Mouse (Mus musculus) neural tube, embryonic 11.5 days (tissue): Measurements from ENCODE around the gene Vmn2r110. TPM values are rescaled to one million over a fixed set of nuclear protein-coding genes. Genes with fewer than 3 reads are reported as not detected.

Experiments
- ATAC-seq: fragments of 200-750 bp; cut with Nextera tagmentation; 2 replicates; pipeline ENCODE4 v1.8.0; 2017; ENCODE audit warnings: moderate number of reproducible peaks, mild to moderate bottlenecking, moderate TSS enrichment, moderate library complexity; ENCODE audit not compliant: insufficient read depth, low FRiP score, low TSS enrichment
- DNase-seq: peaks from one replicate; pipeline ENCODE4 v3.0.0-alpha.2; 2015; ENCODE audit warnings: low spot score
- H3K27ac ChIP-seq: fragments of 300-500 bp; sonication (generic); 2 replicates; pipeline ENCODE4 v1.5.1; 2014; ENCODE audit warnings: low read depth, mild to moderate bottlenecking, low read length
- H3K27me3 ChIP-seq: fragments of 300-500 bp; sonication (generic); 2 replicates; pipeline ENCODE4 v1.6.1; 2014; ENCODE audit warnings: mild to moderate bottlenecking, low read length, mixed read lengths; ENCODE audit not compliant: control insufficient read depth, insufficient read depth
- H3K36me3 ChIP-seq: fragments of 300-500 bp; sonication (generic); 2 replicates; pipeline ENCODE4 v1.6.1; 2014; ENCODE audit warnings: mild to moderate bottlenecking, low read length, moderate library complexity, mixed read lengths; ENCODE audit not compliant: control insufficient read depth, insufficient read depth
- H3K4me1 ChIP-seq: fragments of 300-500 bp; sonication (generic); 2 replicates; pipeline ENCODE4 v1.6.1; 2014; ENCODE audit warnings: low read length, mixed read lengths; ENCODE audit not compliant: control insufficient read depth, insufficient read depth
- H3K4me2 ChIP-seq: fragments of 300-500 bp; sonication (generic); 2 replicates; pipeline ENCODE4 v1.6.1; 2014; ENCODE audit warnings: low read depth, mild to moderate bottlenecking, moderate library complexity
- H3K4me3 ChIP-seq: fragments of 300-500 bp; sonication (generic); 2 replicates; pipeline ENCODE4 v1.5.1; 2014; ENCODE audit warnings: low read depth, low read length
- H3K9ac ChIP-seq: fragments of 300-500 bp; sonication (generic); 2 replicates; pipeline ENCODE4 v1.6.1; 2014; ENCODE audit warnings: mild to moderate bottlenecking, low read length
- H3K9me3 ChIP-seq: fragments of 300-500 bp; sonication (generic); 2 replicates; pipeline ENCODE4 v1.6.1; 2016; ENCODE audit warnings: low read length; ENCODE audit not compliant: control insufficient read depth
- WGBS: fragments of 180-500 bp; shearing (Covaris S2); extraction: QIAGEN DNeasy Blood & Tissue Kit; methylation state at CpG from one replicate; pipeline ENCODE4 v1.1.7; 2014; 5-methylcytosine and 5-hydroxymethylcytosine counted together
- polyA plus RNA-seq: library from polyadenylated mRNA; unstranded; fragments of >200 nt; fragmentation: Nextera tagmentation; extraction: Ambion mirVana; gene quantifications from 2 replicates; pipeline ENCODE4 v1.2.1, GENCODE M21; 2014

Gene Vmn2r110
- 0.04 and 0.05 TPM in 2 replicates for polyA plus RNA-seq

- no peak for ATAC-seq
- no peak within 1 kb of the TSS for H3K4me3 ChIP-seq
- H3K9ac ChIP-seq: no peak within 1 kb of the TSS
- no peaks in the 10 kb centered on the region for H3K27me3 ChIP-seq
- no peaks in the 10 kb centered on the region for H3K4me1 ChIP-seq
- no peak within 1 kb of the TSS for H3K27ac ChIP-seq
- 46% methylated on average over 1 of the region's 1 CpGs for WGBS
- no peaks in the 10 kb centered on the region for H3K36me3 ChIP-seq
- no peak for DNase-seq
- no peaks in the 10 kb centered on the region for H3K9me3 ChIP-seq
- no peak within 1 kb of the TSS for H3K4me2 ChIP-seq
These were observed at the start of gene Vmn2r110 for GRCm38 (mm10) chr17:20596323-20596722. Gene Vmn2r110 (minus strand): TSS chr17:20596423.

- Histone ChIP-seq H3K4me3 (no peak within 1 kb of the TSS), H3K27me3 (no peaks in the 10 kb centered on the region), H3K9me3 (peaks cover 5% of the 10 kb centered on the region; the same call in 1 of the 2 replicates), H3K4me1 (no peaks in the 10 kb centered on the region), H3K9ac (no peak within 1 kb of the TSS), H3K4me2 (no peak within 1 kb of the TSS), H3K27ac (no peak within 1 kb of the TSS), H3K36me3 (no peaks in the 10 kb centered on the region)
- no peak for ATAC-seq
- no peak for DNase-seq
These were observed 28.6 kb upstream of the Vmn2r110 start, which contains the start of gene Fpr-rs3 for GRCm38 (mm10) chr17:20624777-20625176. Gene Fpr-rs3 (minus strand): TSS chr17:20624877.

GRCm38 (mm10) chr17:20564656-20565055 is 31.6 kb downstream of the Vmn2r110 start, which contains the start of gene Vmn2r109:
Gene Vmn2r109 (minus strand): TSS chr17:20564756.
- DNase-seq (no peak), ATAC-seq (no peak)
- H3K27me3 ChIP-seq: no peaks in the 10 kb centered on the region
- H3K4me2 ChIP-seq: no peak within 1 kb of the TSS
- no peaks in the 10 kb centered on the region for H3K9me3 ChIP-seq
- H3K27ac ChIP-seq: no peak within 1 kb of the TSS
- WGBS: 79% methylated on average over 1 of the region's 1 CpGs
- H3K9ac ChIP-seq: no peak within 1 kb of the TSS
- H3K36me3 ChIP-seq: no peaks in the 10 kb centered on the region
- H3K4me3 ChIP-seq: no peak within 1 kb of the TSS
- H3K4me1 ChIP-seq: no peaks in the 10 kb centered on the region

Other genes starting within 250 kb of the Vmn2r110 start
- gene Vmn1r224, start 182.3 kb downstream of the Vmn2r110 start, polyA plus RNA-seq: not detected in 2 replicates
- not detected in 2 replicates for gene Vmn2r108, start 115.1 kb downstream of the Vmn2r110 start, polyA plus RNA-seq
- not detected in 2 replicates for gene Vmn1r225, start 98.3 kb downstream of the Vmn2r110 start, polyA plus RNA-seq
- gene Vmn2r109, start 31.7 kb downstream of the Vmn2r110 start, polyA plus RNA-seq: not detected in 2 replicates
- not detected in 2 replicates for gene Fpr-rs3, start 28.5 kb upstream of the Vmn2r110 start, polyA plus RNA-seq
- gene Vmn1r226, start 86.4 kb upstream of the Vmn2r110 start, polyA plus RNA-seq: not detected in 2 replicates
- not detected in 2 replicates for gene Vmn1r227, start 133.4 kb upstream of the Vmn2r110 start, polyA plus RNA-seq
- gene Vmn1r228, start 189.7 kb upstream of the Vmn2r110 start, polyA plus RNA-seq: not detected in 2 replicates
- gene Vmn1r229, start 215.1 kb upstream of the Vmn2r110 start, polyA plus RNA-seq: not detected in 2 replicates
- gene Vmn1r230, start 244.0 kb upstream of the Vmn2r110 start, polyA plus RNA-seq: not detected in 2 replicates